Mouse (Mus musculus) heart, adult 2 months (tissue): ENCODE measurements around the gene Cacng4. TPM values are rescaled to one million over a fixed set of nuclear protein-coding genes. Genes with fewer than 3 reads are reported as not detected.

Source experiments
- DNase-seq, 2 experiments: peaks; one replicate each; pipeline ENCODE4 v3.0.0; 2021
- H3K27ac ChIP-seq: fragments of 200-600 bp; 2 replicates; pipeline ENCODE4 v1.8.1; 2022
- H3K27me3 ChIP-seq: fragments of 200-500 bp; 2 replicates; pipeline ENCODE4 v1.6.1; 2012; ENCODE audit warnings: mild to moderate bottlenecking, low read length, inconsistent platforms, mixed read lengths; ENCODE audit not compliant: control insufficient read depth, insufficient read depth
- H3K36me3 ChIP-seq: fragments of 200-500 bp; 2 replicates; pipeline ENCODE4 v1.6.1; 2012; ENCODE audit warnings: low read length, inconsistent platforms; ENCODE audit not compliant: control insufficient read depth, insufficient read depth
- H3K4me1 ChIP-seq: fragments of 200-500 bp; 2 replicates; pipeline ENCODE4 v1.6.1; 2011; ENCODE audit warnings: low read length; ENCODE audit not compliant: control insufficient read depth, insufficient read depth
- H3K4me3 ChIP-seq: fragments of 200-600 bp; 2 replicates; pipeline ENCODE4 v1.8.1; 2022
- H3K79me2 ChIP-seq: fragments of 200-500 bp; replicated peaks from 2 replicates; pipeline ENCODE4 v1.6.1; 2012; ENCODE audit warnings: mild to moderate bottlenecking, inconsistent platforms, low read length, moderate library complexity, mixed read lengths; ENCODE audit not compliant: control insufficient read depth, insufficient read depth
- H3K9ac ChIP-seq: fragments of 200-500 bp; 2 replicates; pipeline ENCODE4 v1.6.1; 2012; ENCODE audit warnings: low read depth, mild to moderate bottlenecking, control low read depth, inconsistent platforms, low read length, mixed read lengths
- CTCF ChIP-seq: fragments of 200-600 bp; IDR thresholded peaks from 2 replicates; pipeline ENCODE4 v1.8.1; 2022; ENCODE audit warnings: antibody characterized with exemption, mild to moderate bottlenecking, moderate library complexity
- EP300 ChIP-seq: fragments of 200-500 bp; IDR thresholded peaks from 2 replicates; pipeline ENCODE4 v1.6.1; 2011; ENCODE audit warnings: low read depth, low read length, control low read depth; ENCODE audit not compliant: insufficient read depth
- POLR2A ChIP-seq: fragments of 200-500 bp; IDR thresholded peaks from 2 replicates; pipeline ENCODE4 v1.6.1; 2011; ENCODE audit warnings: mild to moderate bottlenecking, low read depth, low read length, control low read depth; ENCODE audit not compliant: insufficient read depth
- WGBS: fragments of 180-500 bp; shearing (Covaris S2); methylation state at CpG from one replicate; pipeline ENCODE4 v1.1.7; 2018; 5-methylcytosine and 5-hydroxymethylcytosine counted together
- intact Hi-C: fragments of 180-260 bp; cut with DNase I; formaldehyde crosslinking; loops from one replicate; pipeline ENCODE4 v1.15.1; 2025
- polyA plus RNA-seq: library from polyadenylated mRNA; depleted of rRNA; stranded (reverse); fragments of >200 nt; gene quantifications from 2 replicates; pipeline ENCODE4 v1.2.3, GENCODE M21; 2012
- total RNA-seq, 2 experiments: library from RNA; stranded (reverse); gene quantifications; 2 replicates each; pipeline ENCODE4 v1.2.3; 2021

The Cacng4 gene
- total and polyA plus RNA-seq, 3 experiments = 0.18 TPM; not detected in 2

DNA sequence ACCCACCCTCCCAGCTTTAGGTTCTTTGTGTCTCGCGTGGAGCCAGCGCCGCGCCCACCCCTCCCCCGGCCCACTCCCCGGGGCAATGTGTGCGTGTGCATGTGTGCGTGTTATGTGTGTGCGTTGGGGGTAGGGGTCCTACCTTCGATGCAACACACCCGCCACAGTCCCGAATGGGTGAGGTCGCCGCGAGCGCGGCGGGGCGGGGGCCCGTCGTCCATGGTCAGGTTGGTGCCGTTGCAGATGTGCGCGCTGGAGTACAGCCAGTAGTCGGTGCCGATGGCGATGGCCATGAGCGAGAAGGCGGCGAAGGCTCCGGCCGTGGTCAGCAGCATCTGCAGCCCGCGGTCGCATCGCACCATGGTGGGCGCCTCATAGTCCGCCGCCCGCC is 259 bp downstream of the Cacng4 start:
- H3K27me3 ChIP-seq = peaks cover 10% of the 10 kb centered on the region
- intact Hi-C loops = no loop called here
- H3K27ac ChIP-seq = no peak overlapping the region
- H3K36me3 ChIP-seq = no peaks in the 10 kb centered on the region
- no peak overlapping the region for H3K9ac ChIP-seq
- no peak for DNase-seq
- H3K4me3 ChIP-seq = peak overlapping the region; percentile 40
- H3K79me2 ChIP-seq = no peaks in the 10 kb centered on the region
- 2% methylated on average over 41 of the region's 41 CpGs for whole genome bisulfite sequencing
- no peaks in the 10 kb centered on the region for H3K4me1 ChIP-seq
- no peak for TF ChIP-seq EP300
- no peak for TF ChIP-seq POLR2A
- TF ChIP-seq CTCF = no peak

DNA sequence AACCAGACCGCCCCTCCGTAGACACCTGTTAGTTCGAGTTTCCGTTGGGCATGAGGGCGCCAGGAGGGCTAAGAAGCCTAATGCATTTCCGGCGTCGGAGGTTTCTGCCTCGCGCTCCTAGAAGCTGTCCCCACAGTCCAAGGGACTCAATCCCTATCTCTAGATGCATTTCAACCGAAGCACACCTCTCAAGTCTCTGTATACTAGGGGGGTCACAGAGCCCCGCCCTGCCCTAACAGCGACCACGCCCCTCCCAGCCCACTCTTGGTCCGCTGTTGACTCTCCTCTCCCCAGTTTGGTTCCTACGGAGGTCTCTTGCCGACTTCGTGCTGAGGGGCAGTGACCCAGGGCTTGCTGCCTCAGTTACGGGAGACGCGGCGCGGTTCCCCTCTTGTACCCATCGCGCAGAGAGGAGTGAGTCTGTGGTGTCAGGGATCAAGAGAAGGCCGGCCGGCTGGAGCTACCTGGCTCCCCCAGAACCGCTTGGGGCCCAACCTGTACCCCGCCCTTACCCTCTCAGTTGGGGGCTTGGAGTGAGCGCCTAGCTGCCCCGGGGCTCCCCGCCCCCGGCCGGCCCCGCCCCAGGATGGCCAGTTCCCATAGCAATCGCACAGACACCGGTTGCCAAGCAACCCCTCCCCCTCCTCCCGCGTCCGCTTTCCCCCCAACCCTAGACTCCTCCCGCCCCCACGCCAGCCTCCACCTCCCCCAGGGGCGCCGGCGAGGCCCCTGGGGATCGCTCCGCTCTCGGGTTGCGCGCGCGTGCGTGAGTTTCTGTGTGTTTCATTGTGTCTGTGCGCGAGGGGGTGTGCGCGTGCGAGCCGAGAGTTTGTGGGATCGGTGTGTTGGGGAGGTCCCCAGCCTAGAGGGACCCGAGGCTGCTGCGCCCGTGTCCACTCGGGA is 906 bp downstream of the Cacng4 start:
- H3K27ac ChIP-seq = no peak overlapping the region
- no peak for DNase-seq
- WGBS = 2% methylated on average over 64 of the region's 64 CpGs

DNA sequence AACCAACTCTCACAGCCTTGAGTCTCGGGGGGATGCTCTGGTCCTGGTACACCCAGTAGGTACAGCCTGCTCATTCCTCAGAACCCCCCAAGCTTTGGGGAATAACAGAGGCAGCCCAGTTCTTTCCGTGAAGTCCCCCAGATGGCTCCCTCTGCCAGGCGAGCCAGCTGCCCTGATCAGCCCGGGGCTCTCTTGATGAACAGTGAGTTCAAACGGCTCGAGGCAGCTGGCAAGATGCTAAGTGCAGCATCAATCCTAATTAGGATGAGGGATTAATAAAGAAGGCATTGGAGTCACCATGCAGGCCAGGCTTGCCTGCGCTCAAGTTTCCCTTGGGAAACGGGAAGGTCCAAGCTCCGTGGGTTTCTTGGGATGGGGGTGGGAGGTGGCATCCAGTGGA is 2.2 kb downstream of the Cacng4 start:
- Histone ChIP-seq H3K4me1 (no peaks in the 10 kb centered on the region), H3K36me3 (no peaks in the 10 kb centered on the region), H3K79me2 (no peaks in the 10 kb centered on the region), H3K27ac (no peak overlapping the region), H3K9ac (no peak overlapping the region), H3K4me3 (no peak overlapping the region), H3K27me3 (peaks cover 10% of the 10 kb centered on the region)
- TF ChIP-seq POLR2A = no peak
- no peak for TF ChIP-seq EP300
- no peak for TF ChIP-seq CTCF
- DNase-seq = no peak
- 48% methylated on average over 9 of the region's 9 CpGs for WGBS
- intact Hi-C loops = no loop called here

More for the DNA sequence above, 906 bp downstream of the Cacng4 start:
- Histone ChIP-seq H3K9ac (no peak overlapping the region), H3K79me2 (no peaks in the 10 kb centered on the region), H3K4me3 (peak overlapping the region; percentile 40), H3K36me3 (no peaks in the 10 kb centered on the region), H3K4me1 (no peaks in the 10 kb centered on the region), H3K27me3 (peaks cover 10% of the 10 kb centered on the region)
- intact Hi-C loops = no loop called here
- TF ChIP-seq EP300 (no peak), POLR2A (no peak), CTCF (no peak)

DNA sequence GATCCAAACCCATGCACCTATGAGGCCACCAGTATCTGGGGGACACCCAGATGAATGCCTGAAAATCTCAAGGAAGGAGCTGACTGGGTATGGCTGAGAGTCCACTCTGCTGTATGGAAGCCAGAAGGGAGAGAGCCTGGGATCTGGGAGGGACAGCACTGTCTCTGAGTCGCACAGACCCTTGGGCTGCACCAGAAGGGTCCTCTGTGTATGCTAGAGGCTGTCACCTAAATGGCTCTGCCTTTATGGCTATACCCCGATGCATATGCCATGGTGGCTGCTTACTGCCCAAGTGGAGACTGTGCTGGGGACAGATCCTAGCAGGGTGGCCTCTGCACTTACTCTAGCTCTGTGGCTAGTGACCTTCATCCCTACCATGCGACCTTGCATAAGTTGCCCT is 8.6 kb downstream of the Cacng4 start:
- Histone ChIP-seq H3K4me1 (no peaks in the 10 kb centered on the region), H3K79me2 (no peaks in the 10 kb centered on the region), H3K9ac (no peak overlapping the region), H3K36me3 (no peaks in the 10 kb centered on the region), H3K4me3 (no peak overlapping the region), H3K27me3 (no peaks in the 10 kb centered on the region), H3K27ac (no peak overlapping the region)
- intact Hi-C loops = no loop called here
- no peak for DNase-seq
- WGBS = 63% methylated on average over 3 of the region's 3 CpGs
- TF ChIP-seq EP300 = no peak
- TF ChIP-seq POLR2A = no peak
- TF ChIP-seq CTCF = no peak

DNA sequence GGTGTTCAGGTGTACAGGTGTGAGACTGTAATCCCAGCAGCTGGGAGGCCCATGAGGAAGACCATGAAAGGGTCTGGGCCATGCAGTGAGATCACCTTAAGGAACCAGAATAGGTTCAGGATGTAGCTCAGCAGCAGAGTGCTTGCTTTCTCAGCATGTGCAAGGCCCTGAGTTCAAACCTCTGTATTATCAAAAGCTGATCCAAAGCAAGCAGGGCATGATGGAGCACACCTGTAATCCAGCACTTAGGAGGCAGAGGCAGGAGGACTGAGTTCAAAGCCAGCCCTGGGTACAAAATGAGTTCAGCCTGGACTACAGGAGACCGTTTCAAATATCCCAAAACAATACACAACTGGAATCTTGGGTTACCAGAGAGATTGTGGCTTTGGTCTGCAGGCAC is 9.1 kb downstream of the Cacng4 start:
- no peak overlapping the region for H3K27ac ChIP-seq
- no peaks in the 10 kb centered on the region for H3K36me3 ChIP-seq
- DNase-seq = no peak
- 89% methylated on average over 1 of the region's 1 CpGs for WGBS
- TF ChIP-seq EP300 = no peak
- TF ChIP-seq CTCF = no peak
- TF ChIP-seq POLR2A = no peak
- H3K79me2 ChIP-seq = no peaks in the 10 kb centered on the region
- H3K9ac ChIP-seq = no peak overlapping the region
- no peaks in the 10 kb centered on the region for H3K4me1 ChIP-seq
- no peak overlapping the region for H3K4me3 ChIP-seq
- H3K27me3 ChIP-seq = no peaks in the 10 kb centered on the region
- intact Hi-C loops = no loop called here

DNA sequence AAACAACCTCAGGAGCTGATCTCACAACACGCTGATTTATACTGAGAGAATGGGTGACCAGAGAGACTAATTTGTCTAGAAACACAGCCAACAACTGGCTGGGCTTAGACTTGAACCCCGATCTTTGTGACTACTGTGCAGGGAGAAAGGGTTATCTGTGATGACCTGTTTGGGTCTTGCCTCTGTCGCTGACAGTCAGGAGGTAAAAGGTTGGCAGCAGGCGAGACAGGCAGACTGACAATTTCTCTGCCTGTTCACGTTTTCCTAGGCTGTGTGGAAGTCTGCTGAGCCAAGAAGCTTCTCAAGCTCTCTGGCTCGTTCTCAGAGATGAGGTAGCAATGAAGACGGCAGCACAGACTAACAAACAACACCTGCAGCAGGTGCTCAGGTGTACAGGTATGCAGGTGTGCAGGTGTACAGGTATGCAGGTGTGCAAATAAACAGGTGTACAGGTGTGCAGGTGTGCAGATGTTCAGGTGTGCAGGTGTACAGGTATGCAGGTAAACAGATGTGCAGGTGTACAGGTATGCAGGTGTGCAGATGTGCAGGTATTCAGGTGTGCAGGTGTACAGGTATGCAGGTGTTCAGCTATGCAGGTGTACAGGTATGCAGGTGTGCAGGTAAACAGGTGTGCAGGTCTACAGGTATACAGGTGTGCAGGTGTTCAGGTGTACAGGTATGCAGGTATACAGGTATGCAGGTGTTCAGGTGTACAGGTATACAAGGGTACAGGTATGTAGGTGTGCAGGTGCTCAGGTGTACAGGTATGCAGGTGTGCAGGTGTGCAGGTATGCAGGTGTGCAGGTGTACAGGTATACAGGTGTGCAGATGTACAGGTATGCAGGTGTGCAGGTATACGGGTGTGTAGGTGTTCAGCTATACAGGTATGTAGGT is 10.2 kb downstream of the Cacng4 start:
- DNase-seq = no peak
- H3K79me2 ChIP-seq = no peaks in the 10 kb centered on the region
- no peak overlapping the region for H3K9ac ChIP-seq
- no peak for TF ChIP-seq POLR2A
- 67% methylated on average over 8 of the region's 8 CpGs for WGBS
- intact Hi-C loops = no loop called here
- no peaks in the 10 kb centered on the region for H3K36me3 ChIP-seq
- H3K27ac ChIP-seq = no peak overlapping the region
- H3K4me1 ChIP-seq = no peaks in the 10 kb centered on the region
- no peaks in the 10 kb centered on the region for H3K27me3 ChIP-seq
- H3K4me3 ChIP-seq = no peak overlapping the region
